Mouse (Mus musculus): ENCODE measurements around the gene Pkp1. TPM values are rescaled to one million over a fixed set of nuclear protein-coding genes. Genes with fewer than 3 reads are reported as not detected.
A peak's percentile ranks its signal among the peaks of the same experiment; 100 is the strongest.

Pkp1 gene
- 0.02 TPM in 2 replicates for polyA plus RNA-seq (2015; fragmentation: Nextera tagmentation; extraction: Ambion mirVana)

GRCm38 (mm10) chr1:135918644-135919407 lies at the start of gene Pkp1:
Gene Pkp1, minus strand, starts transcription at chr1:135919207.
- no peak for TF ChIP-seq EP300 (IDR thresholded peaks at IDR 0.05)
- no peak for TF ChIP-seq CTCF (IDR thresholded peaks at IDR 0.05)
- H3K36me3 ChIP-seq (ENCODE audit: insufficient read depth, low read length) = no peaks in the 10 kb centered on the region
- no peak within 1 kb of the TSS for H3K27ac ChIP-seq (ENCODE audit: low read length)
- H3K27me3 ChIP-seq (replicated peaks; ENCODE audit: insufficient read depth, low read length) = peaks cover 48% of the 10 kb centered on the region
- H3K9ac ChIP-seq (replicated peaks; ENCODE audit: low read depth) = no peak within 1 kb of the TSS
- H3K9me3 ChIP-seq (ENCODE audit: low read length) = no peaks in the 10 kb centered on the region
- H3K4me3 ChIP-seq (ENCODE audit: low read depth, low read length) = peak within 1 kb of the TSS; percentile 24
- ATAC-seq (peak; percentile 61), DNase-seq (ENCODE audit: low spot score) (peak; percentile 25)
- H3K4me1 ChIP-seq (ENCODE audit: insufficient read depth, low read depth, low read length) = no peaks in the 10 kb centered on the region; the same call in 1 of the 2 replicates
- WGBS = under 1% methylated on average over 51 of the region's 67 CpGs
- peak within 1 kb of the TSS; percentile 46 for H3K4me2 ChIP-seq (replicated peaks; ENCODE audit: low read depth, low read length)

GRCm38 (mm10) chr1:135967739-135968138 lies 48.7 kb upstream of the Pkp1 start:
- H3K4me1 ChIP-seq (ENCODE audit: insufficient read depth, low read depth, low read length) = no peaks in the 10 kb centered on the region
- H3K4me2 ChIP-seq (replicated peaks; ENCODE audit: low read depth, low read length) = no peak overlapping the region
- H3K9me3 ChIP-seq (ENCODE audit: low read length) = no peaks in the 10 kb centered on the region
- no peaks in the 10 kb centered on the region for H3K27me3 ChIP-seq (replicated peaks; ENCODE audit: insufficient read depth, low read length)
- no peak overlapping the region for H3K4me3 ChIP-seq (ENCODE audit: low read depth, low read length)
- no peak overlapping the region for H3K27ac ChIP-seq (ENCODE audit: low read length)
- DNase-seq (ENCODE audit: low spot score) (no peak), ATAC-seq (no peak)
- TF ChIP-seq CTCF (IDR thresholded peaks at IDR 0.05) (no peak), EP300 (IDR thresholded peaks at IDR 0.05) (no peak)
- 68% methylated on average over 4 of the region's 4 CpGs for WGBS
- H3K36me3 ChIP-seq (ENCODE audit: insufficient read depth, low read length) = no peaks in the 10 kb centered on the region
- no peak overlapping the region for H3K9ac ChIP-seq (replicated peaks; ENCODE audit: low read depth)

GRCm38 (mm10) chr1:135964561-135964960 lies 45.6 kb upstream of the Pkp1 start:
- ATAC-seq = no peak
- TF ChIP-seq EP300 (IDR thresholded peaks at IDR 0.05) = no peak
- no peak for TF ChIP-seq CTCF (IDR thresholded peaks at IDR 0.05)

GRCm38 (mm10) chr1:135963177-135963576 lies 44.2 kb upstream of the Pkp1 start:
- DNase-seq (ENCODE audit: low spot score) = no peak
- WGBS = 55% methylated on average over 5 of the region's 5 CpGs
- no peaks in the 10 kb centered on the region for H3K36me3 ChIP-seq (ENCODE audit: insufficient read depth, low read length)
- H3K27me3 ChIP-seq (replicated peaks; ENCODE audit: insufficient read depth, low read length) = no peaks in the 10 kb centered on the region
- no peak overlapping the region for H3K9ac ChIP-seq (replicated peaks; ENCODE audit: low read depth)
- TF ChIP-seq EP300 (IDR thresholded peaks at IDR 0.05) (no peak), CTCF (IDR thresholded peaks at IDR 0.05) (no peak)
- no peaks in the 10 kb centered on the region for H3K9me3 ChIP-seq (ENCODE audit: low read length)
- no peaks in the 10 kb centered on the region for H3K4me1 ChIP-seq (ENCODE audit: insufficient read depth, low read depth, low read length)
- H3K4me2 ChIP-seq (replicated peaks; ENCODE audit: low read depth, low read length) = no peak overlapping the region
- ATAC-seq = no peak
- no peak overlapping the region for H3K27ac ChIP-seq (ENCODE audit: low read length)
- H3K4me3 ChIP-seq (ENCODE audit: low read depth, low read length) = no peak overlapping the region

More at GRCm38 (mm10) chr1:135964561-135964960, 45.6 kb upstream of the Pkp1 start:
- Histone ChIP-seq H3K9ac (replicated peaks; ENCODE audit: low read depth) (no peak overlapping the region), H3K27me3 (replicated peaks; ENCODE audit: insufficient read depth, low read length) (no peaks in the 10 kb centered on the region), H3K9me3 (ENCODE audit: low read length) (no peaks in the 10 kb centered on the region), H3K4me3 (ENCODE audit: low read depth, low read length) (no peak overlapping the region), H3K4me1 (ENCODE audit: insufficient read depth, low read depth, low read length) (no peaks in the 10 kb centered on the region), H3K36me3 (ENCODE audit: insufficient read depth, low read length) (no peaks in the 10 kb centered on the region), H3K27ac (ENCODE audit: low read length) (no peak overlapping the region), H3K4me2 (replicated peaks; ENCODE audit: low read depth, low read length) (no peak overlapping the region)
- 67% methylated on average over 11 of the region's 11 CpGs for WGBS
- no peak for DNase-seq (ENCODE audit: low spot score)

GRCm38 (mm10) chr1:135958483-135958882 lies 39.5 kb upstream of the Pkp1 start:
- ATAC-seq (no peak), DNase-seq (ENCODE audit: low spot score) (peak; percentile 62)
- Histone ChIP-seq H3K9ac (replicated peaks; ENCODE audit: low read depth) (no peak overlapping the region), H3K4me2 (replicated peaks; ENCODE audit: low read depth, low read length) (no peak overlapping the region), H3K27ac (ENCODE audit: low read length) (no peak overlapping the region), H3K9me3 (ENCODE audit: low read length) (no peaks in the 10 kb centered on the region), H3K4me3 (ENCODE audit: low read depth, low read length) (no peak overlapping the region), H3K27me3 (replicated peaks; ENCODE audit: insufficient read depth, low read length) (no peaks in the 10 kb centered on the region), H3K36me3 (ENCODE audit: insufficient read depth, low read length) (no peaks in the 10 kb centered on the region), H3K4me1 (ENCODE audit: insufficient read depth, low read depth, low read length) (no peaks in the 10 kb centered on the region)
- 42% methylated on average over 4 of the region's 4 CpGs for WGBS
- TF ChIP-seq CTCF (IDR thresholded peaks at IDR 0.05) (peak; percentile 84), EP300 (IDR thresholded peaks at IDR 0.05) (no peak)

- WGBS = 52% methylated on average over 2 of the region's 2 CpGs
- TF ChIP-seq EP300 (IDR thresholded peaks at IDR 0.05) (no peak), CTCF (IDR thresholded peaks at IDR 0.05) (no peak)
Measured at GRCm38 (mm10) chr1:135948871-135949270, 29.9 kb upstream of the Pkp1 start.

More at GRCm38 (mm10) chr1:135948871-135949270, 29.9 kb upstream of the Pkp1 start:
- no peak for ATAC-seq
- Histone ChIP-seq H3K4me1 (ENCODE audit: insufficient read depth, low read depth, low read length) (no peaks in the 10 kb centered on the region), H3K4me3 (ENCODE audit: low read depth, low read length) (no peak overlapping the region), H3K27me3 (replicated peaks; ENCODE audit: insufficient read depth, low read length) (peaks cover 7% of the 10 kb centered on the region; the same call in 1 of the 2 replicates), H3K4me2 (replicated peaks; ENCODE audit: low read depth, low read length) (no peak overlapping the region), H3K27ac (ENCODE audit: low read length) (no peak overlapping the region), H3K9me3 (ENCODE audit: low read length) (no peaks in the 10 kb centered on the region), H3K9ac (replicated peaks; ENCODE audit: low read depth) (no peak overlapping the region), H3K36me3 (ENCODE audit: insufficient read depth, low read length) (no peaks in the 10 kb centered on the region)
- no peak for DNase-seq (ENCODE audit: low spot score)
